Mouse (Mus musculus): ENCODE measurements around the gene Dnah14. TPM values are rescaled to one million over a fixed set of nuclear protein-coding genes. Genes with fewer than 3 reads are reported as not detected.

The Dnah14 gene
- total and polyA plus RNA-seq, 3 experiments: 0.03 to 0.98 (median 0.74) TPM

DNA sequence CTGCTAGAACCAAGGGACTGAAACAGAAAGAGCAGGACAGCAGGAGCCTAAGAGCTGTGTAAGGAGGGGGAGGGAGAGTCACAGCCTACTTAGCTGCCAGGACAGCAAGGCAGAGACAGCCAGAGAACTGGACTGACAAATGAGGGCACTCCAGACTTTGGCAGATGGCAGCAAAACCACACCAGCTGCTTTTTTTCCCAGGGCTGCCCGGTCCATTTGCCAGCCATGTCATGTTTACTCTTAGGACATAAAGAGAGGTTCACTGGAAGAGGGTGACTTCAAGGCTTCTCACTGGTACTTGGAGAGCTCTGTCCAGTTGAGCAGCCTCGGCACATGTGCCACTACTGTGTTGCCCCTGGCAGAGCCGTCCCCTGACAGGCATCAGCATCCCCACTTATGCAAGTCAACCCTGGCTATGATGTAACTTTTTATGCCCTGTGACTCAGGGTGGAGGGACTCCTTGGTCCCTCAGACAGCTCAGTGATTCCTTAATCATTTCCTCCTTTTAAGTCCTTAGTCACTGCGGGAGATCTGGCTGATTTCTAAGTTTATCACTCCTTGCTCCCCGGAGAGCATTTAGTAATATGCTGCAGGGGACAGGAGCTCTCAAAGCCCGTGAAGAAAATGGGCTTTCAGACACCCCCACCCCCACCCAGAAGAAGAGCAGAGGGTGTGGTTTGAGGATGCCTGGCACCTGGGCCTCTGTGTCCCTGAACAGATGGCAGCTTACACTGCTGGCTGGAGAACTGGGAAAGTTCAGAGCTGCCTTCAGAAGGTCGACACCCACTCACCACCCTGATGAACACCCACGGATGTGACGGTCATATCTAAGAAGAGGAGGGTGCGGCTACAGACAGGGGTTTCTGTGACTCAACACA lies 23.6 kb upstream of the Dnah14 start:
- no peaks in the 10 kb centered on the region for H3K9me3 ChIP-seq (replicated peaks; ENCODE audit: low read length)
- peaks cover 0 to 17% of the 10 kb centered on the region in 2 experiments; a peak in 2 of 4 replicates for H3K4me1 ChIP-seq (ENCODE audit: control insufficient read depth in 1 of 2, insufficient read depth in 2 of 2)
- H3K27me3 ChIP-seq (replicated peaks): no peaks in the 10 kb centered on the region
- H3K36me3 ChIP-seq (replicated peaks in 1 of 2; ENCODE audit: control insufficient read depth in 1 of 2, insufficient read depth in 1 of 2, low read length in 1 of 2): no peaks in the 10 kb centered on the region
- no peaks in the 10 kb centered on the region for H3K79me2 ChIP-seq (replicated peaks; ENCODE audit: control insufficient read depth, extremely low read depth, insufficient read depth, poor library complexity, severe bottlenecking)
- H3K4me3 ChIP-seq (replicated peaks in 1 of 3; ENCODE audit: low read depth in 2 of 3, low read length in 2 of 3, poor library complexity in 1 of 3): no peak overlapping the region
- dilution Hi-C loops (cut with MboI; ENCODE audit: extremely low pct_ligation_motif_present, extremely low pct_unique_long_range_greater_than_20kb, low sequenced_read_pairs) (no loop called here), in situ Hi-C loops (cut with MboI; ENCODE audit: low pct_ligation_motif_present, low pct_unique_long_range_greater_than_20kb, low sequenced_read_pairs) (no loop called here)
- no peak for DNase-seq (ENCODE audit: extremely low read depth)
- H3K9ac ChIP-seq (ENCODE audit: insufficient read depth, low read depth): no peak overlapping the region
- TF ChIP-seq EP300 (IDR thresholded peaks at IDR 0.05; ENCODE audit: low read length) (no peak), ELF1 (IDR thresholded peaks at IDR 0.05; ENCODE audit: low read depth, low read length) (no peak), RAD21 (IDR thresholded peaks at IDR 0.05; ENCODE audit: low read depth, low read length) (no peak), POLR2AphosphoS2 (IDR thresholded peaks at IDR 0.05; ENCODE audit: low read depth, low read length) (no peak)
- H3K4me2 ChIP-seq (ENCODE audit: insufficient read depth, low read depth, poor library complexity, severe bottlenecking): no peak overlapping the region
- H3K27ac ChIP-seq (ENCODE audit: insufficient read depth, low read depth): no peak overlapping the region

DNA sequence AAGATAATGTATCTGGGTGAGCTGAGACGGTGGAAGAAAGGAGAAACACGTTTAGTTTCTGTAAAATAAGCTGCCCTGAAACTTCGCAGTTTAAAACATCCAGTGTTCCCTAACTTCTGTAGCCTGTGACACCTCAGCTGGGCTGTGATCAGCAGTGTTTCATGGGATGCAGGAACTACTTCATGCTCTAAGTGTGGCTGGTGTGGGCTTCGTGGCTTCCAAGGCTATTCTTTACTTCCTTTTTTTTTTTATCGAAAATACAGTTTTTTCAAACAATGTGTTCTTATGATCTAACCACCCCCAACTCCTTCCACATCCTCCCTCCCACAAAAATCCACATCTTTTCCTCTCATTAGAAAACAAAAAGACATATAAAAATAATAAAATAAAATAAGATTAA lies 20.9 kb upstream of the Dnah14 start:
- H3K9ac ChIP-seq (ENCODE audit: insufficient read depth, low read depth): no peak overlapping the region
- no peak overlapping the region for H3K4me3 ChIP-seq (replicated peaks in 1 of 3; ENCODE audit: low read depth in 2 of 3, low read length in 2 of 3, poor library complexity in 1 of 3)
- dilution Hi-C loops (cut with MboI; ENCODE audit: extremely low pct_ligation_motif_present, extremely low pct_unique_long_range_greater_than_20kb, low sequenced_read_pairs): no loop called here
- no peaks in the 10 kb centered on the region for H3K36me3 ChIP-seq (replicated peaks in 1 of 2; ENCODE audit: control insufficient read depth in 1 of 2, insufficient read depth in 1 of 2, low read length in 1 of 2)
- no peak for DNase-seq (ENCODE audit: extremely low read depth)
- no peak overlapping the region for H3K4me2 ChIP-seq (ENCODE audit: insufficient read depth, low read depth, poor library complexity, severe bottlenecking)
- TF ChIP-seq E2F4 (IDR thresholded peaks at IDR 0.05; ENCODE audit: insufficient replicate concordance, low read depth, low read length): no peak
- TF ChIP-seq EP300 (IDR thresholded peaks at IDR 0.05; ENCODE audit: low read length): no peak
- no peak for TF ChIP-seq TCF12 (IDR thresholded peaks at IDR 0.05; ENCODE audit: low read depth, low read length)
- TF ChIP-seq POLR2A (IDR thresholded peaks at IDR 0.05; ENCODE audit: low read depth, low read length): no peak
- TF ChIP-seq BHLHE40 (IDR thresholded peaks at IDR 0.05; ENCODE audit: low read depth, low read length): no peak
- no peak for TF ChIP-seq NELFE (IDR thresholded peaks at IDR 0.05; ENCODE audit: low read depth, low read length)
- TF ChIP-seq GABPA (IDR thresholded peaks at IDR 0.05; ENCODE audit: insufficient replicate concordance, low read depth, low read length): no peak
- TF ChIP-seq NRF1 (IDR thresholded peaks at IDR 0.05; ENCODE audit: low read depth, low read length): no peak
- TF ChIP-seq MXI1 (IDR thresholded peaks at IDR 0.05; ENCODE audit: low read depth, low read length): no peak
- no peak for TF ChIP-seq POLR2AphosphoS2 (IDR thresholded peaks at IDR 0.05; ENCODE audit: low read depth, low read length)
- no peak for TF ChIP-seq IRF4 (IDR thresholded peaks at IDR 0.05; ENCODE audit: low read depth, low read length)
- TF ChIP-seq MAZ (IDR thresholded peaks at IDR 0.05; ENCODE audit: low read depth, low read length): no peak
- TF ChIP-seq RCOR1 (conservative IDR thresholded peaks at IDR 0.05; ENCODE audit: low read depth, low read length): no peak
- no peak for TF ChIP-seq TBP (conservative IDR thresholded peaks at IDR 0.05; ENCODE audit: low read depth, low read length)
- no peak for TF ChIP-seq HCFC1 (IDR thresholded peaks at IDR 0.05; ENCODE audit: low read depth, low read length)
- no peak for TF ChIP-seq MYC (IDR thresholded peaks at IDR 0.05; ENCODE audit: low read depth, low read length)
- no peaks in the 10 kb centered on the region for H3K27me3 ChIP-seq (replicated peaks)
- peaks cover 0 to 17% of the 10 kb centered on the region in 2 experiments; a peak in 2 of 4 replicates for H3K4me1 ChIP-seq (ENCODE audit: control insufficient read depth in 1 of 2, insufficient read depth in 2 of 2)
- in situ Hi-C loops (cut with MboI; ENCODE audit: low pct_ligation_motif_present, low pct_unique_long_range_greater_than_20kb, low sequenced_read_pairs): no loop called here
- no peak overlapping the region for H3K27ac ChIP-seq (ENCODE audit: insufficient read depth, low read depth)
- H3K79me2 ChIP-seq (replicated peaks; ENCODE audit: control insufficient read depth, extremely low read depth, insufficient read depth, poor library complexity, severe bottlenecking): no peaks in the 10 kb centered on the region
- no peaks in the 10 kb centered on the region for H3K9me3 ChIP-seq (replicated peaks; ENCODE audit: low read length)

All from CH12.LX (cell line).